Mouse (Mus musculus) heart, postnatal 0 days (tissue): Measurements from ENCODE around the gene Tmem151b.

Source experiments
- CTCF ChIP-seq: IDR thresholded peaks from 2 replicates; pipeline ENCODE4 v1.5.1; 2016; ENCODE audit warnings: antibody characterized with exemption, control low read depth, low read depth
- EP300 ChIP-seq: IDR thresholded peaks from 2 replicates; pipeline ENCODE4 v1.6.1; 2016; ENCODE audit warnings: antibody characterized with exemption, low read depth

- TF ChIP-seq EP300 (no peak), CTCF (no peak)
These were observed 54.1 kb downstream of the Tmem151b start for GRCm38 (mm10) chr17:45495398-45495797.
